Mouse (Mus musculus) CH12.LX (cell line): ENCODE measurements at regions not wholly inside any gene's neighbourhood (a gene's known extent, or its start where the extent isn't known, plus 50 kb on each side); places are given as distances from the start of the nearest gene placed in this dataset.

Experiments used
- BHLHE40 ChIP-seq: IDR thresholded peaks from 2 replicates; pipeline ENCODE4 v1.6.1; 2011; ENCODE audit warnings: mild to moderate bottlenecking, low read depth, low read length, improper control_type of control experiment
- CTCF ChIP-seq, 2 experiments: IDR thresholded peaks in 1 of 2; conservative IDR thresholded peaks in 1 of 2; 2 replicates each; pipeline ENCODE4 v1.5.1; 2011 to 2012; ENCODE audit warnings: low read depth in 2 of 2, low read length in 2 of 2, improper control_type of control experiment in 1 of 2, inconsistent platforms in 1 of 2, mild to moderate bottlenecking in 1 of 2, moderate library complexity in 1 of 2
- EP300 ChIP-seq: IDR thresholded peaks from 2 replicates; pipeline ENCODE4 v1.6.1; 2011; ENCODE audit warnings: low read length, improper control_type of control experiment
- GABPA ChIP-seq: IDR thresholded peaks from 2 replicates; pipeline ENCODE4 v1.6.1; 2012; ENCODE audit warnings: low read depth, low read length, improper control_type of control experiment, inconsistent platforms; ENCODE audit not compliant: insufficient replicate concordance
- MAX ChIP-seq: IDR thresholded peaks from 2 replicates; pipeline ENCODE4 v1.6.1; 2011; ENCODE audit warnings: low read length, improper control_type of control experiment
- TBP ChIP-seq: conservative IDR thresholded peaks from 2 replicates; pipeline ENCODE4 v1.6.1; 2011; ENCODE audit warnings: low read depth, low read length, improper control_type of control experiment
- ZC3H11A ChIP-seq: IDR thresholded peaks from 2 replicates; pipeline ENCODE4 v1.6.1; 2012; ENCODE audit warnings: low read depth, mild to moderate bottlenecking, inconsistent platforms, low read length, improper control_type of control experiment
- ZKSCAN1 ChIP-seq: IDR thresholded peaks from 2 replicates; pipeline ENCODE4 v1.6.1; 2012; ENCODE audit warnings: low read depth, inconsistent platforms, low read length, improper control_type of control experiment, borderline replicate concordance
- ZNF384 ChIP-seq: IDR thresholded peaks from 2 replicates; pipeline ENCODE4 v1.6.1; 2012; ENCODE audit warnings: low read depth, low read length, improper control_type of control experiment, inconsistent platforms

GRCm38 (mm10) chr4:93481247-93481646, 145.9 kb upstream of the Tusc1 start:
- no peak for TF ChIP-seq ZKSCAN1
- TF ChIP-seq GABPA: no peak
- no peak for TF ChIP-seq TBP
- no peak for TF ChIP-seq CTCF (conservative IDR thresholded peaks at IDR 0.05 in 1 of 2, IDR thresholded peaks at IDR 0.05 in 1 of 2; ENCODE audit: low read depth in 2 of 2, low read length in 2 of 2)
- TF ChIP-seq ZNF384: no peak
- no peak for TF ChIP-seq ZC3H11A
- no peak for TF ChIP-seq EP300
- no peak for TF ChIP-seq BHLHE40
- TF ChIP-seq MAX: no peak
